Mouse (Mus musculus): Measurements from ENCODE around the gene Atp6v0a1.

DNA sequence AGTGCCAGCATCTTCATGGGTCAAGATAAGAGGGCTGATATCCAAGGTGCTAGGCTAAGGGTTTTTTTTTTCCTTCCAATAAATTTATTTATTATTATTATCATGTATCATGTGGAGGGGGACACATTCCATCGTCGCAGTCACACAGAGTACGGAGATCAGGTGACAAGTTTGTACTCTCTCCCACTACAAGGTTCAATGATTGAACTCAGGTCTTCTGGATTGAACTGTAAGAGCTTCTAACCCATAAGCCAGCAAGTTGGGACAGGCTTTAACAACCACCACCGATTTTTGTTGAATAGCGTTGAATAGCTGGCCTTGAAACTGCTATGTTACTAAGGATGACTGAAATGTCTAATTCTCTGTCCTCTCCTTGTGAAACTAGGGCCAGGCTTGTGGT is 71.2 kb downstream of the Atp6v0a1 start:
- TF ChIP-seq CTCF (conservative IDR thresholded peaks at IDR 0.05; ENCODE audit: low read length) (no peak), POU5F1 (IDR thresholded peaks at IDR 0.05; ENCODE audit: borderline replicate concordance, low read length) (no peak), NANOG (IDR thresholded peaks at IDR 0.05; ENCODE audit: borderline replicate concordance, low read length) (no peak)

All from E14TG2a.4 (cell line).